Mouse (Mus musculus): ENCODE results near the gene Ndst2. TPM values are rescaled to one million over a fixed set of nuclear protein-coding genes. Genes with fewer than 3 reads are reported as not detected.

Ndst2 gene
- polyA plus RNA-seq, 1 experiment from 2014 or later: 16.7 TPM

Small RNA genes within 50 kb of the gene (microRNA-seq; reads per million reads assigned to microRNA genes)
- gene Mir6946: 1.4 reads per million

Other genes with a start within 250 kb of the Ndst2 start
- gene Mss51, start 237.7 kb downstream of the Ndst2 start, polyA plus RNA-seq (2015; fragmentation: Nextera tagmentation; extraction: Ambion mirVana): 0.41 and 0.82 TPM in 2 replicates
- gene Ppp3cb, start 188.0 kb downstream of the Ndst2 start, polyA plus RNA-seq (2015; fragmentation: Nextera tagmentation; extraction: Ambion mirVana): 81.1 and 86.1 TPM in 2 replicates
- 9.3 and 12.1 TPM in 2 replicates for gene Usp54, start 93.5 kb downstream of the Ndst2 start, polyA plus RNA-seq (2015; fragmentation: Nextera tagmentation; extraction: Ambion mirVana)
- 0.30 TPM in 1 of 2 replicates, not detected in the other for gene Myoz1, start 78.0 kb downstream of the Ndst2 start, polyA plus RNA-seq (2015; fragmentation: Nextera tagmentation; extraction: Ambion mirVana)
- gene Synpo2l, start 66.2 kb downstream of the Ndst2 start, polyA plus RNA-seq (2015; fragmentation: Nextera tagmentation; extraction: Ambion mirVana): 0.23 and 0.30 TPM in 2 replicates
- gene Sec24c, start 60.3 kb downstream of the Ndst2 start, polyA plus RNA-seq (2015; fragmentation: Nextera tagmentation; extraction: Ambion mirVana): 89.8 and 90.0 TPM in 2 replicates
- gene Fut11, start 39.6 kb downstream of the Ndst2 start, polyA plus RNA-seq (2015; fragmentation: Nextera tagmentation; extraction: Ambion mirVana): 27.2 and 29.3 TPM in 2 replicates
- gene Chchd1, start 31.6 kb downstream of the Ndst2 start, polyA plus RNA-seq (2015; fragmentation: Nextera tagmentation; extraction: Ambion mirVana): 200 and 204 TPM in 2 replicates
- gene Zswim8, start 27.0 kb downstream of the Ndst2 start, polyA plus RNA-seq (2015; fragmentation: Nextera tagmentation; extraction: Ambion mirVana): 45.3 and 46.2 TPM in 2 replicates
- gene Camk2g, start 59.5 kb upstream of the Ndst2 start, polyA plus RNA-seq (2015; fragmentation: Nextera tagmentation; extraction: Ambion mirVana): 116 and 131 TPM in 2 replicates
- 0.40 and 0.45 TPM in 2 replicates for gene Plau, start 102.1 kb upstream of the Ndst2 start, polyA plus RNA-seq (2015; fragmentation: Nextera tagmentation; extraction: Ambion mirVana)
- 15.4 and 17.0 TPM in 2 replicates for gene Vcl, start 194.8 kb upstream of the Ndst2 start, polyA plus RNA-seq (2015; fragmentation: Nextera tagmentation; extraction: Ambion mirVana)

All from hindbrain, embryonic 13.5 days (tissue).